Mouse (Mus musculus): Measurements from ENCODE around the gene Gm37240.

Gm37240 gene

DNA sequence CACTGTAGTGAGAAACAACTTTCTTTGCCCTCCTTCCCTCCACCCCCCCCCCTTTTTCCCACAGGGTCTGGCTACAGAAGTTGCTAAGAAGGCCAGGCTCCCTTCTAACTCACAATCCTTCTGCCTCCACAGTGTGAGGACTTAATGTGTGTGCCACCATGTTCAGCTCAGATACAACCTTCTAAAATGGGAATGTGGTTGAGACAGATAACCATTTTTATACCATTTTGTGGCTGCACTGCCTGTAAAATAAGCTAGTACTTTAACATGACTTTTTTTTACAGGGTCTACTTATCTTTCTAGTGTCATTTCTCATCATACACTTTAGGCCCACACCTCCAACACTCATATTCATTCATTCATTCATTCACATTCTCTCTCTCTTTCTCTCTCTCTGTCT is 1346.7 kb downstream of the Gm37240 start:
- no peak for DNase-seq (ENCODE audit: low spot score in 2 of 2)

DNA sequence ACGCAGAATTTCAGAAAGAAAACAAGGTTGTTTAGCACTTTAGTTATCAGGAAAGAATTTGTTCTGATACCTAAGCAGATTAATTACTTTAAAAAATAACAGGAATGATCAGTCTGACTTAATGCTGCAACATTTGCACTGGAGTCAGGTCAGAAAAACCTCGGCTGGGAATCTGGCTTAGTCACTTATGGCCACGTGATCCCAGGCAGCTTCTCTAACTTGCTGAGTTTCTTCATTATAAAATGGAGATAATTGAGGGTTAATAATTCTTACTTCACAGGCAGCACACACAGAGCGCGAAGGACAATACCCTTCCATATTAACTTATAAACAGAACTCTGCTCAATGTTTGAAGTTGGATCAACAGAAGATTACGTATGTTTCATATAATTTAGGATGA is 1350.3 kb downstream of the Gm37240 start:
- no peak for DNase-seq (ENCODE audit: low spot score in 2 of 2)

DNA sequence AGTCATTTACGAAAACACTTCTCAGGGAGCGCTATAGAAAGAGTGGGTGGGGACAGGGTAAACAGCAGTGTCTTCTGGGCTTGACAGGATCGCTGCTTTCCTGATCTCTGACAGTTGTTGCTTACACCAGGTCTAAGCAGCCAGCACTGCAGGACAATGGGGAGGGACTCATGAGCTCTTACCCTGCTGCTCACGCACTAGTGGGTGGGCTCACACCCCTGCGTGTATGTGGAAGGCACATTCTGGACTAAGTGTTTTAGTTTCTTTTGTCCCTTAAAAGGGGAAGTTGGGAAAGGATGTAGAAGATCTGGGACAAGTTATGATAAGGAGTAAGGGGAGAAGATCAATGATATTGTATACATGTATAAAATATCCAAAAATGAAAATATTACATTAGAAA is 1354.1 kb downstream of the Gm37240 start:
- DNase-seq (ENCODE audit: low spot score in 2 of 2) = no peak

DNA sequence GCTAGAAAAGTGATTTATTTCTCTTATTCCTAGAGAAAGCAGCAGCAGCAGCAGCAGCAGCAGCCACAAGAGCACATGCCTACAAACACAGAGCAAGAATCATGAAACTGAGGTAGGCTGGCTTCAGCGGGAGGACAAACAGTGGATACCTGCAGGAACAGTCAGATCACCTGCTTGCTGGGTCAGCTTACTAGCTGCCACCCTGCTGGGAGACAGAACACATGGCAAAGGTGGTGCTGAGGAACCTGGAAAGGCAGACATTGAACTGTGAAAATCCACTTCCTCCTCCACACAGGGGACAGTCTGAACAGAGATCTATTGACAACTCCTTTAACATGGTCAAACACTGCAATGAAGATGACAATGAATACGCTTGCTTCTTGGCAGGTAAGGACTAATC is 1358.3 kb downstream of the Gm37240 start:
- no peak for DNase-seq (ENCODE audit: low spot score in 2 of 2)

DNA sequence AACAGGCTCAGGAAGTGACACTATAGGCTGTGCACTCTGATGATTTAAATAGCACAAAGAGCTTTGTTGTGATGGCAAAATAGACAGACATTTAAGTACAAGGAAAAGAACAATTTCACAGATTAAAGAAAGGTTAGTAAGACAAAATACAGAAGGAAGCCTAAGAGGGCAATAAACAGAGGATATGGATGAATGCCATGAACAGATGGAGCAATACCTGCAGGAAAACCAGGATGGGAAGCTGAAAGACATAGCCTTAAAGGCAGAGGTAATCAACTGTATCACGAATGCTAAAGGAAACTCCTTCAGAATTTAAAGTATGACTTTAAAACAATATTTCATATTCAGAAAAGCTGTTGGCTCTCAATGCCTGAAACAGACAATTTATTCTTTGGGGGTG is 1362.4 kb downstream of the Gm37240 start:
- DNase-seq (ENCODE audit: low spot score in 2 of 2) = no peak

GRCm38 (mm10) chr3:84516163-84516562 is 1371.2 kb downstream of the Gm37240 start:
- no peak for DNase-seq (ENCODE audit: low spot score in 2 of 2)

GRCm38 (mm10) chr3:84512774-84513515 is 1374.4 kb downstream of the Gm37240 start:
- DNase-seq (ENCODE audit: low spot score in 2 of 2) = no peak

DNA sequence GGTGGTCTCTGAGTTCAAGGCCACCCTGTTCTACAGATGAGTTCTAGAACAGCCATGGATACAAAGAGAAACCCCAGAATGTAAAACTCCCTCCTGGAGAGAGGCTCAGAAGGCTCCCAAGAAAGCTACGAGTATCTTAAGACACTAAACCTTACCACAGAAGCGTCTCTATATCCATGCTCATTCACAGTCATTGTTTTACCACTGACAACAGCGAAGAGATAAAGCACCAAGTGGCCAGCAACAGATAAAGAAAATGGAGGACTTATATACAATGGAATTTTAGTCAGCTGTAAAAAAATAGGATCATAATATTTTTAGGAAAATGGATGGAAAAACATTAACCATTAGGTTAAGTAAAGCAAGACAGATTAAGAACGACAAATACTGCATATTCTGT is 1382.1 kb downstream of the Gm37240 start:
- no peak for DNase-seq (ENCODE audit: low spot score in 2 of 2)

GRCm38 (mm10) chr3:84504291-84504690 is 1383.0 kb downstream of the Gm37240 start:
- DNase-seq (ENCODE audit: low spot score in 2 of 2) = no peak

DNA sequence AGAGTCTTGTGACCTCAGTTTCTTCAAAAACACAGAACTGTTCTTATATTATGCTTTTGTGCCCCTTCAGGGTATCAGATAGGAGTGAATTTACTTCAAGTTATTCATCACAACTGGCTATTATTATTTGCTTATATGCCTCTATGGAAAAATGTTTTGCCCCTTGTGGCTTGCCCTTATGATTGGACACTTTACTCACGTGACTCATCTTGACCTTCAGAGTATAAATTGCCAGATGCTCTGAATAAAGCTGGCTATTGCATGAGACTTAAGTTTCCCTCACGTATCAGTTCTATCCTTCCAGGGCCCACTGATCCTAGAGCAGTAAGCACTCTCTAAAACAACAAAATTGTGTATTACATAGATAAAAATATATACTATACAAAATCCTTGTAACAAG is 1385.2 kb downstream of the Gm37240 start:
- DNase-seq (ENCODE audit: low spot score in 2 of 2) = no peak

GRCm38 (mm10) chr3:84500491-84500890 is 1386.8 kb downstream of the Gm37240 start:
- no peak for DNase-seq (ENCODE audit: low spot score in 2 of 2)

- no peak for DNase-seq (ENCODE audit: low spot score in 2 of 2)
These were observed 1389.6 kb downstream of the Gm37240 start for GRCm38 (mm10) chr3:84497718-84498117.

DNA sequence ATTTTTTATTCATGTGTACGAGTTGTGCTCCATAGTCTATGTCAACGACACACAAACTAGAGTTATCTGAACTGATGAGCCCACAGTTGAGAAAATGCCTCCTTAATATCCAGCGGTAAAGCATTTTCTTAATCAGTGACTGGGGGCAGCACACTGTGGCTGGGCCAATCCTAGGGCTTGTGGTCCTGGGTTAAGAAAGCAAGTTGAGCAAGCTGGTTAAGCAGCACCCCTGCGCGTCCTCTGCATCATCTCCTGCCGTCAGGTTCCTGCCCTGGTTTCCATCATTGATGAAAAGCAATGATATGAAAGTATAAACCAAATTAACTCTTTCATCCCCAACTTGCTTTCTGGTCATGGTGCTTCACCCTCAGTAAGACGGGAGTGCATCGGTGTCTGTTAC is 1394.7 kb downstream of the Gm37240 start:
- DNase-seq (ENCODE audit: low spot score in 2 of 2) = no peak

DNA sequence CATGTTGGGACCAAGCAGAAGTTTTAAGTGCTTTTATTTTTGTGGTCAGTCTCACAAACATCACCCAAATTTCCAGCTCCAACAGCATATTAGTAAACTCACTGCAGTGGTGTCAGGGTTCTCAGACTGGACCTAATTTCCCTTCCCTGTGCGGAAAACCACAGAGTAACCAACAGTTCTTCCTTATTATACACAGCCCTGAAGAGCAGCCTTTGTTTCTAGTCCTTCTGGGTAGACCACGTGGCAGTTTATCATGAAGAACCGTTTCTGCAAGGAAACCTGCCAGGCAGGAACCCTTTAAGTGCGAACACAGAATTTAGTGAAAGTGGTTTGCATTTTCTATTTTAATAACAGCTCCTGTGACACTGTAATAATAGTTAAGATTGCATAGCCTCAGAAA is 1395.2 kb downstream of the Gm37240 start:
- DNase-seq (ENCODE audit: low spot score in 2 of 2) = no peak

DNA sequence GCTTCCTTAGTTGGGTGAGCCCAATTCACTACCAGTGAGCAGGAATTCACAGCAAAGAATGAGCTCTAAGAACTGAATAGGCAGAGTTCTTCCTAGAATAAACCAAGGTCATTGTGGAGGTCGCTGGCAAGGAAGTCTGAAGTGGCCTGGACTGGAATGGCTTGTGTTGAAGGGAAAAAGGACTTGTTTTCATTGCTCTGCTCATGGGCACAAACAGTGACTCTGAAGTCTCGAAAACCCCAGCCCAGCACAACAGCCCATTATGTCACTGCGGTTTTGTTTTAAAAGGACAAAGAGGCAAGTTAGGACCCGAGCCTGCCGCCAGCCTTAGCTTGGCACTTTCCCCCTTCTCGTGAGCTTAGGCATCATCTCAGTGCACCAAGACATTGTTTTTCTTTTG is 1398.6 kb downstream of the Gm37240 start:
- no peak for DNase-seq (ENCODE audit: low spot score in 2 of 2)

DNA sequence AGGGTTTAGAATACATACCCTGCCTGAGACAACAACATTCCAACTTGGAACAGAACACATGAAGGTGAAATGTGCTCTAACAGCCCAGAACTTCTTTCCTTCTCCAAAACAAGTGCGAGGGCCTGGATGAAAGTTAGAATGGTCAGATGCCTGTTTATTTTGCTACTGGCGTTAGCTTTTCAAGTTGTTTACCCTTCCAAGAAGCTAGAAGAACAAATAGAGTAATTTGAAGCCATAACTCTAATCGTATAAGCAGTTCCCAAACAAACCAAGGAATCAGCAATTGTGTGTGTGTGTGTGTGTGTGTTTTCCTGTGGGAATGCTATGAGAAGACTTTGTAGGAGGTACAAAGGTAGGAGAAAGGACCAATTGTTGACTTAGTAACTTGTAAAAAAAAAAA is 1402.4 kb downstream of the Gm37240 start:
- no peak for DNase-seq (ENCODE audit: low spot score in 2 of 2)

GRCm38 (mm10) chr3:84484333-84484732 is 1403.0 kb downstream of the Gm37240 start:
- DNase-seq (ENCODE audit: low spot score in 2 of 2) = no peak

- no peak for DNase-seq (ENCODE audit: low spot score in 2 of 2)
These were observed 1405.2 kb downstream of the Gm37240 start for GRCm38 (mm10) chr3:84482121-84482520.

DNA sequence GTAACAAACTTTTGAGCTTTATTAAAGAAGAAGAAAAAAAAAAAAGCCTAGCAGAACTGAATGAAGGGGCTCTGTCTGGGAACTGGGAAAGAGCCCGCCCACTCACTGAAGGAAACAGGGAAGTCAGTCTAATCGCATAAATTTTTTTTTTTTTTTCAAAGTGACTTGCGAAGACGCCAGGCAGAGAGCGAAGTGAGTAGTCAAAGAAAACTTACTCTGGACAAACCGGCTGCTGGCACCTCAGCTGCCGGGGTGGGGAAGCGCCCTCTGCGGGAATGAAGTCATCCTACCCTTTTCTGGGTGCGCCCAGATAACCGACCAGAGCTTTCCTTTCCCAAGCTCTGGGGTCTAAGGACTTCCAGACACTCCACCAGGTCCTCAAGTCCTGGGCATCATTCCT is 1406.2 kb downstream of the Gm37240 start:
- peak in 1 of 2 experiments; percentile 26 for DNase-seq (ENCODE audit: low spot score in 2 of 2)

DNA sequence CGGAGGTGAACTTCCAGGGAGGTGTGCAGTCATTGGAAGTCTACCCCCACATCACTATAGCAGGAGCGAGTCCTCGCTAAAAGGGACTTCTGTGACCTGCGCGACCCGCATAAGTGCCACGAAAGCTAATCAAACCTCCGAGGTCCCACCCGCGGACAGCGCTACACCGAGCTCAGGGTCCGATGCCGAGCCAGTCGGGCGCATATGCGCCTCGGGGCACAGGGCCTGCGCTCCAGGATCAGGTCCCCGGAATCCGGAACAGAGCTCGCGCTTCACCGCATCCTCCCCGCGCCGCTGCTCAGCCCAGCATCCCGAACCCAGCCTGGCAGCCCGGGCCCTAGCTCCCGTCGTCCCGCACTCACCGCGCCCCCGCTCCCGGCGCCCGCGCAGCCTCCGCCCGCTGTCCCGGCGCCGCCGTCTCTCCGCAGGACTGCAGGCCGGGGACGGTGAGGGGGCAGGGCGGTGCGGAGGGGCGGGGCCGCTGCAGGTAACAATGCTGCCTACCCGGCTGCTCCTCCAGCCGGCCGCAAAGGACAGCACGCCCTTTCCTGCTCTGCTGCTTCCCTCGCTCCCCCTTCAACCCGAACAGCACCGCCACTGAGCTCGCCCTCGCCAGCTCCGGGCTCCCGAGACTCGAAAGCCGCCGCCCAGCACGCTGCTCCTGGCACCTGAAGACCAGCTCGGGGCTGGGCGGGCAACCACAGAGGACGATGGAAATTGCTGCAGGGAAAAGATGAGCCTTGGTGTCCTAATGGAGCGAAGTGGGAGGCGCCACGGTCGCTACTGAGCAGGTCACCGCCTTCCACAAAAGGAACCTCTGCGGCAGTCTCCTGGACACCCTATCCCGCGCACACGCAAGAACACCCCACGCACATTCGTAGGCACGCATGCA is 1407.1 kb downstream of the Gm37240 start, which contains the start of gene Fhdc1:
Gene Fhdc1, minus strand, starts transcription at position 424 of the 892 bp plus-strand sequence.
- peak in 1 of 2 experiments; percentile 26 for DNase-seq (ENCODE audit: low spot score in 2 of 2)

DNA sequence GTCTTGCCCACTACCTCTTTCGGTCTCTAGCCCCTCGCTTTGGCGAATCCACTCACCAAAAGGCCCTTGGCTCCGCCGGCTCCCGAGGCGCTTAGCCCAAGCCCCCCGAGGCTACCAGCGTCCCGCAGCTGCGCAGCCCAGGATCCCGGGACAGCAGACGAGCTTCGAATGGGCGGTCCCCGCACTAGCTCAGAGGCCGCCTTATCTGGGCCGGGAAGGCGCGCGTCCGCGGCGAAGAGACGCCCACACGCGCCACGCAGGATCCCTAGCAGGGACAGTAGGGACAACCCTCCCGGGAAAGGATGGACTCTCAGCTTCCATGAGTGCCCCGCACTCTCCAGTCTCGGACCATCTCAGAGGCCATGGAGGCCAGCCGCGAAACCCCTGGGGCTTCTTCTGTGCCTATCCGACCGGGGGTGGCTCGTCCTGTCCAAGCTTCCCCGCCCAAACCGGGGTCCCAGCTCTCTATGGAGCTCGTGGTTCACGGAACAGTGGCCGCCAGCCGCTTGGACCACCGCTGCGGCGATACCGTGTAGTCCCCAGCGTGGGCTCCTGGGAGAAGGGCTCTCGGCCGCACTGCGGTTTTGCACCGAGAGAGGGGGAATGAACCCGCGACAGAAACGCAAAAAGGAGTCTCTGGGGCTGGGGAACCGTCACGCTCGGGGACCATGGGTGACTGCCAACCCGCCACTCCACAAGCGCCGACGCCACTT is 1407.9 kb downstream of the Gm37240 start:
- peak in 1 of 2 experiments; percentile 20 for DNase-seq (ENCODE audit: low spot score in 2 of 2)

GRCm38 (mm10) chr3:84478896-84479292 is 1408.4 kb downstream of the Gm37240 start:
- DNase-seq (ENCODE audit: low spot score in 2 of 2) = no peak

All from frontal cortex, postnatal 14 days (tissue).